Mouse (Mus musculus): ENCODE data around the gene Engase.

DNA sequence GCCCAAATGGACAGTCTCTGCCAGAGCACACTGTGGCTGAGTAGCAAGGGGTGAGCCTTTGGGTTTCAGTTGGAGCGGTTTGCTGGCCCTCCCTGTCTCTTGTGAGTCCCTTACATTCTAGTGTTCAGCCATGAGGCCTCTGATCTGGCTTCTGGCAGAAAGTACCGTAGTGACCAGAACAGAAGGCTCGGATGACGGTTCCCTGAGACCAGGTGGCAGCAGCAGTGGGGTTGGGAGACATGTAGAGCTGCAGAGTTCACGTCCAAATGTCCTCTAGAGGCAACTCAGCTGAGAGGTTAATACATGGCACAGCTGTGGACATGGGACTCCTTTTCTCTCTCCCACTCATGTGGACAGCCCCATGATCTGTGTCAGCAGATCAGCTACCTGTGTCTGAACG lies 30.5 kb downstream of the Engase start:
- TF ChIP-seq CTCF (IDR thresholded peaks at IDR 0.05) (no peak), POLR2A (IDR thresholded peaks at IDR 0.05; ENCODE audit: insufficient read depth, low read depth, low read length) (no peak)

Data from heart, adult 2 months (tissue).